Mouse (Mus musculus): ENCODE data around the gene Ubxn7. TPM values are rescaled to one million over a fixed set of nuclear protein-coding genes. Genes with fewer than 3 reads are reported as not detected.

The Ubxn7 gene
- polyA plus RNA-seq, 1 experiment from 2014 or later = 22.1 TPM

DNA sequence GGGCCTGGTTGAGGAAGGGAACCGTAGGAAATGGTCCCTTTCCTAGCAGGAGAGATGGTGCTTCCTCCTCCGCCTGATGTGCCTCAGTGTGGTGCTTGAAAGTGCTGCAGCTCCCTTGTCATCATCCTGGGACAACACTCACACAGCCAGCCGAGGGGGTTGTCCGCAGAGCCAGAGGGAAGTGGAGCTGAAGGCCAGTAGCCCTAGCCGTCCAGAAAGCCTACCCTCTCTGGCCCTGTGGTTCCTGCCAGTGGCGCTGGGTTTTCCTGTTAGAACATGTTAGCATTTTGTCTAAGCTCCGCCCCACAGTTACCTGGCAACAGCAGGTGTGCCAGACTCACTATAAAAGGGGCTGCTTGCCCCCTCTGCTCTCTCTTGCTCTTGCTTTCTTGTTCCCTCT, 8.1 kb upstream of the Ubxn7 start:
- no peak for ATAC-seq (ENCODE audit: insufficient read depth, low FRiP score)
- Histone ChIP-seq H3K36me3 (ENCODE audit: control insufficient read depth, insufficient read depth, low read length) (no peaks in the 10 kb centered on the region), H3K9ac (ENCODE audit: low read length) (peak overlapping the region; percentile 11; the same call in 1 of the 2 replicates), H3K4me2 (ENCODE audit: low read depth, low read length) (no peak overlapping the region), H3K4me3 (replicated peaks; ENCODE audit: low read length) (no peak overlapping the region), H3K9me3 (replicated peaks; ENCODE audit: control insufficient read depth, low read length) (no peaks in the 10 kb centered on the region), H3K4me1 (ENCODE audit: control insufficient read depth, insufficient read depth, low read length) (no peaks in the 10 kb centered on the region), H3K27ac (ENCODE audit: low read length) (no peak overlapping the region), H3K27me3 (ENCODE audit: control insufficient read depth, insufficient read depth, low read length) (no peaks in the 10 kb centered on the region)
- 27% methylated on average over 7 of the region's 7 CpGs for WGBS

GRCm38 (mm10) chr16:32330876-32331670, 984 bp upstream of the Ubxn7 start:
- no peak overlapping the region for H3K27ac ChIP-seq (ENCODE audit: low read length)
- WGBS = 41% methylated on average over 9 of the region's 9 CpGs
- H3K4me1 ChIP-seq (ENCODE audit: control insufficient read depth, insufficient read depth, low read length) = no peaks in the 10 kb centered on the region
- ATAC-seq (ENCODE audit: insufficient read depth, low FRiP score) = no peak
- no peaks in the 10 kb centered on the region for H3K9me3 ChIP-seq (replicated peaks; ENCODE audit: control insufficient read depth, low read length)
- H3K27me3 ChIP-seq (ENCODE audit: control insufficient read depth, insufficient read depth, low read length) = no peaks in the 10 kb centered on the region
- H3K4me3 ChIP-seq (replicated peaks; ENCODE audit: low read length) = peak overlapping the region; percentile 100
- H3K9ac ChIP-seq (ENCODE audit: low read length) = peak overlapping the region; percentile 26; the same call in 1 of the 2 replicates
- no peaks in the 10 kb centered on the region for H3K36me3 ChIP-seq (ENCODE audit: control insufficient read depth, insufficient read depth, low read length)
- H3K4me2 ChIP-seq (ENCODE audit: low read depth, low read length) = peak overlapping the region; percentile 54

GRCm38 (mm10) chr16:32332556-32333511, 777 bp downstream of the Ubxn7 start:
- Histone ChIP-seq H3K4me1 (ENCODE audit: control insufficient read depth, insufficient read depth, low read length) (no peaks in the 10 kb centered on the region), H3K27ac (ENCODE audit: low read length) (peak overlapping the region; percentile 98), H3K4me2 (ENCODE audit: low read depth, low read length) (peak overlapping the region; percentile 54), H3K9me3 (replicated peaks; ENCODE audit: control insufficient read depth, low read length) (no peaks in the 10 kb centered on the region), H3K27me3 (ENCODE audit: control insufficient read depth, insufficient read depth, low read length) (no peaks in the 10 kb centered on the region), H3K36me3 (ENCODE audit: control insufficient read depth, insufficient read depth, low read length) (no peaks in the 10 kb centered on the region), H3K9ac (ENCODE audit: low read length) (peak overlapping the region; percentile 97), H3K4me3 (replicated peaks; ENCODE audit: low read length) (peak overlapping the region; percentile 100)
- under 1% methylated on average over 54 of the region's 54 CpGs for WGBS
- ATAC-seq (ENCODE audit: insufficient read depth, low FRiP score) = peak; percentile 61

DNA sequence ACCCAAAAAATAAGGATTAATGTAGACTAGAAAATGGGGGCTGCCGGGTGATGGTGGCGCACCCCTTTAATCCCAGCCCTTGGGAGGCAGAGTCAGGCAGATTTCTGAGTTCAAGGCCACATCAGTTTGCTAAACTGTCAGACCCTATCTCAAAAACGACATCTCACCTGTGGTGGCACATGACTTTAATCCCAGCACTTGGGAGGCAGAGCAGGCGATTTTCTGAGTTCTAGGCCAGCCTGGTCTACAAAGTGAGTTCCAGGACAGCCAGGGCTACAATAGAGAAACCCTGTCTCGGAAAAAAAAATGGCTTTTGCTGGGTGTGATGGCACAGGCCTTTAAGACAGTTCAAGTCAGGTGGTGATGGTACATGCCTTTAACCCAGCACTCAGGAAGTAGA, 3.1 kb downstream of the Ubxn7 start:
- Histone ChIP-seq H3K27me3 (ENCODE audit: control insufficient read depth, insufficient read depth, low read length) (no peaks in the 10 kb centered on the region), H3K4me2 (ENCODE audit: low read depth, low read length) (no peak overlapping the region), H3K9me3 (replicated peaks; ENCODE audit: control insufficient read depth, low read length) (no peaks in the 10 kb centered on the region), H3K4me1 (ENCODE audit: control insufficient read depth, insufficient read depth, low read length) (no peaks in the 10 kb centered on the region), H3K9ac (ENCODE audit: low read length) (no peak overlapping the region), H3K4me3 (replicated peaks; ENCODE audit: low read length) (no peak overlapping the region), H3K27ac (ENCODE audit: low read length) (no peak overlapping the region), H3K36me3 (ENCODE audit: control insufficient read depth, insufficient read depth, low read length) (no peaks in the 10 kb centered on the region)
- no peak for ATAC-seq (ENCODE audit: insufficient read depth, low FRiP score)
- WGBS = 86% methylated on average over 5 of the region's 5 CpGs

DNA sequence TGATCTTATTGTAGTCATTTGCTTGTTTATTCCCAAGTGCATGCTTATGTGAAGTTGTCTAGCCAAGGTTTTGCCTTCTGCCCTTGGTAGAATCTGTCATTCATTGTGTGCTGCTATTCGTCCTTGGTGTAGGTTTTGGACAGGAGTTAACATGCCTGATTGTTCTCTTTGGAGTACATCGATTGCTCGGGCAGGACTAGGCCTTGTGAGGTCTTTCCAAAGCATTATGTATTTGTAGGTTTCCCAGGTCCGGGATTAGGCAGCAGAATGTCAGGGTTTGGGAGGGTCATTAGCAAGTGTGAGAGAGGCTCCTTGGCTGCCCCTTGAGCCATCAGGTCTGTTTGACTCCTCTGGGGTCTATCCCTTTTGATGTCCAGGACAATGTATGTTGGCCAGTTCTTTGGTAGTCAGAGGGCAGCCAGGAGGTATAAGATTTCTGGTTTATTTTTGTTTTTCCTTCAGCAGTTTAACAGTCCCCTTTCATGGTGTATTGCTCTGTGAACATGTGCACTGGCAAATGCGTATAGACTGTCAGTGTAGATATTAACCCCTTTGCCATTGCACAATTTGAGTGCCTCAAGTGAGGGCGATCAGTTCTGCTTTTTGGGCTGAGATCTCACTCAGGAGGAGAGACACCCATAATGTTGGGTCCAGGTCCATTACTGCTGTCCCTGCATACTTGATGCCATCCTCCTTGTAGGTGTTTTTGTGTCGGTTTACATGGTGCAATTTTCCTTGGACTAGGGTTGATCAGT, 4.1 kb downstream of the Ubxn7 start:
- no peaks in the 10 kb centered on the region for H3K36me3 ChIP-seq (ENCODE audit: control insufficient read depth, insufficient read depth, low read length)
- H3K4me1 ChIP-seq (ENCODE audit: control insufficient read depth, insufficient read depth, low read length) = no peaks in the 10 kb centered on the region
- ATAC-seq (ENCODE audit: insufficient read depth, low FRiP score) = no peak
- H3K27me3 ChIP-seq (ENCODE audit: control insufficient read depth, insufficient read depth, low read length) = no peaks in the 10 kb centered on the region
- no peak overlapping the region for H3K4me2 ChIP-seq (ENCODE audit: low read depth, low read length)
- WGBS = 63% methylated on average over 7 of the region's 7 CpGs
- no peak overlapping the region for H3K27ac ChIP-seq (ENCODE audit: low read length)
- H3K9ac ChIP-seq (ENCODE audit: low read length) = no peak overlapping the region
- H3K4me3 ChIP-seq (replicated peaks; ENCODE audit: low read length) = no peak overlapping the region
- no peaks in the 10 kb centered on the region for H3K9me3 ChIP-seq (replicated peaks; ENCODE audit: control insufficient read depth, low read length)

DNA sequence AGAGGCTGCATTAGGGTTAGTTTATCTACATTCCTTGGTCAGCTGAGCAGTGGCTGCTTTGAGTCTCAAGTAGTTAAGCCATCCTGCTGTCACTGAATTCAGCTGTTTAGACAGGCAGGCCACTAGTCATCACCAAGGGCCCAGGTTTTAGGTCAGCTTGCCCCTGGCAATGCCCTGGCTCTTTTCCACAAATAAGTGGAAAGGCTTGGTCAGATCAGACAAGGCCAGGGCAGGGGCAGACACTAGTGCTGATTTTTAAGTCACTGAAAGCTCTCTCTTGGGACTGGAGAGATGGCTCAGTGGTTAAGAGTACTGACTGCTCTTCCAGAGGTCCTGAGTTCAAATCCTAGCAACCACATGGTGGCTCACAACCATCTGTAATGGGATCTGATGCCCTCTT, 4.9 kb downstream of the Ubxn7 start:
- Histone ChIP-seq H3K4me2 (ENCODE audit: low read depth, low read length) (no peak overlapping the region), H3K36me3 (ENCODE audit: control insufficient read depth, insufficient read depth, low read length) (no peaks in the 10 kb centered on the region), H3K4me1 (ENCODE audit: control insufficient read depth, insufficient read depth, low read length) (no peaks in the 10 kb centered on the region; the same call in 1 of the 2 replicates), H3K9ac (ENCODE audit: low read length) (no peak overlapping the region), H3K4me3 (replicated peaks; ENCODE audit: low read length) (no peak overlapping the region), H3K9me3 (replicated peaks; ENCODE audit: control insufficient read depth, low read length) (no peaks in the 10 kb centered on the region), H3K27me3 (ENCODE audit: control insufficient read depth, insufficient read depth, low read length) (no peaks in the 10 kb centered on the region), H3K27ac (ENCODE audit: low read length) (no peak overlapping the region)
- ATAC-seq (ENCODE audit: insufficient read depth, low FRiP score) = no peak

DNA sequence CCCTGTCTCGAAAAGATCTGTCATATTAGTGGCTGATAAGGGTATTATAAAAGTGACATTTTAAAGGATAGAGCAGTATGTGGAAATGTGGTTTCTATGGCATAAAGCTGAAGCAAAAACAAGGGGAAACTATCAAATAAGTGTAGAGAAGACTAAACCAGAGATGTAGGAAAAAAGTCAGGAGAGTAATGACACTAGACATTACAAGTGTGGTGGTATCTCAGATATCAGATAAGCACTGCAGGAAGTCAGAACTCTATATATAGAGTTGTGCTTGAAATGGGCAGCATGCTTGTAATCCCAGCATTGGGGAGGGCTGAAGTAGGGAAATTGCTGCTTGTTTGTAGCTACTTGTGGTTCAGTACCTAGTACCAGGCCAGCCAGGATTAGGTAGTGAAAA, 8.4 kb downstream of the Ubxn7 start:
- ATAC-seq (ENCODE audit: insufficient read depth, low FRiP score) = no peak
- Histone ChIP-seq H3K4me2 (ENCODE audit: low read depth, low read length) (no peak overlapping the region), H3K9ac (ENCODE audit: low read length) (no peak overlapping the region), H3K27ac (ENCODE audit: low read length) (no peak overlapping the region), H3K36me3 (ENCODE audit: control insufficient read depth, insufficient read depth, low read length) (no peaks in the 10 kb centered on the region), H3K27me3 (ENCODE audit: control insufficient read depth, insufficient read depth, low read length) (no peaks in the 10 kb centered on the region), H3K9me3 (replicated peaks; ENCODE audit: control insufficient read depth, low read length) (no peaks in the 10 kb centered on the region), H3K4me1 (ENCODE audit: control insufficient read depth, insufficient read depth, low read length) (no peaks in the 10 kb centered on the region; the same call in 1 of the 2 replicates), H3K4me3 (replicated peaks; ENCODE audit: low read length) (no peak overlapping the region)
- WGBS = 74% methylated on average over 1 of the region's 1 CpGs

DNA sequence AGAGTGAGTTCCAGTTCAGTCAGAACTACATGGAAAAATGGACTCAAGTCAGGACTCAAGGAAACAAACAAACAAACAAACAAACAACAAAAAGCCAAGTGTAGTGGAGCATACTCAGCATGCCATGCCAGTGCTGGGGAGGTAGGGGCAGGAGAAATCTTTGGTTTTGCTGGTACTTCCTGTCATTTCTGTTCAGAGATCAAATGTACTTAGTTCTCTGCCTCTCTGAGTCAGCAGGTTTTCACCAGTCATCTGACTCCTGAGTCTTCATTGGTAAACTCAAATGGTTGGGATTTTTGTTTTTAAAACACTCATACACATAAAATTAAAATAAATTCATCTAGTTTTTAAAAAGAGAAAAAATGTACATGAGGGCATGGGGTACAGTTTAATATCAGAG, 13.5 kb downstream of the Ubxn7 start:
- H3K27me3 ChIP-seq (ENCODE audit: control insufficient read depth, insufficient read depth, low read length) = no peaks in the 10 kb centered on the region
- H3K4me3 ChIP-seq (replicated peaks; ENCODE audit: low read length) = no peak overlapping the region
- no peak overlapping the region for H3K9ac ChIP-seq (ENCODE audit: low read length)
- no peak for ATAC-seq (ENCODE audit: insufficient read depth, low FRiP score)
- H3K9me3 ChIP-seq (replicated peaks; ENCODE audit: control insufficient read depth, low read length) = no peaks in the 10 kb centered on the region
- H3K27ac ChIP-seq (ENCODE audit: low read length) = no peak overlapping the region
- no peaks in the 10 kb centered on the region; the same call in 1 of the 2 replicates for H3K4me1 ChIP-seq (ENCODE audit: control insufficient read depth, insufficient read depth, low read length)
- H3K4me2 ChIP-seq (ENCODE audit: low read depth, low read length) = no peak overlapping the region
- H3K36me3 ChIP-seq (ENCODE audit: control insufficient read depth, insufficient read depth, low read length) = no peaks in the 10 kb centered on the region

All from stomach, embryonic 16.5 days (tissue).